Mouse (Mus musculus): ENCODE results near the gene Ssh2.

- TF ChIP-seq CTCF (IDR thresholded peaks at IDR 0.05; ENCODE audit: insufficient read depth, low read depth, low read length), result no peak
- no peak for TF ChIP-seq POLR2A (IDR thresholded peaks at IDR 0.05; ENCODE audit: insufficient read depth, low read depth, low read length)
These were observed 276.3 kb downstream of the Ssh2 start for GRCm38 (mm10) chr11:77492311-77492871.
